Mouse (Mus musculus) CH12.LX (cell line): ENCODE results near the gene Afg3l1. TPM values are rescaled to one million over a fixed set of nuclear protein-coding genes. Genes with fewer than 3 reads are reported as not detected.
"Not testable (repeated sequence)": the region's sequence is repeated elsewhere in the genome, so short reads cannot be mapped to it uniquely, and the experiment has no call there.

Experiments
- DNase-seq: peaks from one replicate; pipeline ENCODE4 v3.0.0-alpha.2; 2013; ENCODE audit errors: extremely low read depth
- H3K27ac ChIP-seq: 2 replicates; pipeline ENCODE4 v1.5.1; 2012; ENCODE audit warnings: low read depth, mild to moderate bottlenecking, control low read depth, moderate library complexity; ENCODE audit not compliant: insufficient read depth
- H3K27me3 ChIP-seq: replicated peaks from 2 replicates; pipeline ENCODE3; 2012; ENCODE audit warnings: inconsistent platforms
- H3K36me3 ChIP-seq, 2 experiments: replicated peaks in 1 of 2; 2 replicates each; pipeline versions ENCODE3 to v1.6.1; 2012; ENCODE audit warnings: inconsistent platforms in 1 of 2, low read length in 1 of 2, mild to moderate bottlenecking in 1 of 2, mixed read lengths in 1 of 2, moderate library complexity in 1 of 2; ENCODE audit not compliant: control insufficient read depth in 1 of 2, insufficient read depth in 1 of 2
- H3K4me1 ChIP-seq, 2 experiments: 2 replicates each; pipeline ENCODE4 v1.6.1; 2012; ENCODE audit warnings: inconsistent platforms in 1 of 2, moderate library complexity in 1 of 2; ENCODE audit not compliant: insufficient read depth in 2 of 2, control insufficient read depth in 1 of 2
- H3K4me2 ChIP-seq: 2 replicates; pipeline ENCODE4 v1.6.1; 2012; ENCODE audit warnings: low read depth, mild to moderate bottlenecking, control low read depth; ENCODE audit not compliant: poor library complexity, insufficient read depth, severe bottlenecking
- H3K4me3 ChIP-seq, 3 experiments: fragments of 150-350 bp in 1 of 3; sonication (generic) in 1 of 3; replicated peaks in 1 of 3; 2 replicates each; pipeline versions ENCODE3 to v1.5.1; 2011 to 2012; ENCODE audit warnings: low read depth in 2 of 3, low read length in 2 of 3, mild to moderate bottlenecking in 2 of 3, moderate library complexity in 2 of 3, control low read depth in 1 of 3, improper control_type of control experiment in 1 of 3, inconsistent platforms in 1 of 3, mixed read lengths in 1 of 3; ENCODE audit not compliant: poor library complexity in 1 of 3
- H3K79me2 ChIP-seq: replicated peaks from 2 replicates; pipeline ENCODE4 v1.6.1; 2012; ENCODE audit warnings: mild to moderate bottlenecking, moderate library complexity; ENCODE audit not compliant: control insufficient read depth, poor library complexity, insufficient read depth, severe bottlenecking; ENCODE audit errors: extremely low read depth
- H3K9ac ChIP-seq: 2 replicates; pipeline ENCODE4 v1.6.1; 2012; ENCODE audit warnings: low read depth, mild to moderate bottlenecking, control low read depth, moderate library complexity; ENCODE audit not compliant: insufficient read depth
- H3K9me3 ChIP-seq: replicated peaks from 2 replicates; pipeline ENCODE3; 2012; ENCODE audit warnings: low read length, inconsistent platforms, mixed read lengths
- BHLHE40 ChIP-seq: IDR thresholded peaks from 2 replicates; pipeline ENCODE4 v1.6.1; 2011; ENCODE audit warnings: mild to moderate bottlenecking, low read depth, low read length, improper control_type of control experiment
- CHD1 ChIP-seq: IDR thresholded peaks from 2 replicates; pipeline ENCODE4 v1.6.1; 2012; ENCODE audit warnings: low read depth, low read length, improper control_type of control experiment, inconsistent platforms
- E2F4 ChIP-seq: IDR thresholded peaks from 2 replicates; pipeline ENCODE4 v1.6.1; 2011; ENCODE audit warnings: low read depth, low read length, improper control_type of control experiment; ENCODE audit not compliant: insufficient replicate concordance
- ETS1 ChIP-seq: conservative IDR thresholded peaks from 2 replicates; pipeline ENCODE4 v1.6.1; 2012; ENCODE audit warnings: low read depth, mild to moderate bottlenecking, inconsistent platforms, low read length, improper control_type of control experiment, moderate library complexity
- GABPA ChIP-seq: IDR thresholded peaks from 2 replicates; pipeline ENCODE4 v1.6.1; 2012; ENCODE audit warnings: low read depth, low read length, improper control_type of control experiment, inconsistent platforms; ENCODE audit not compliant: insufficient replicate concordance
- MAX ChIP-seq: IDR thresholded peaks from 2 replicates; pipeline ENCODE4 v1.6.1; 2011; ENCODE audit warnings: low read length, improper control_type of control experiment
- MAZ ChIP-seq: IDR thresholded peaks from 2 replicates; pipeline ENCODE4 v1.6.1; 2012; ENCODE audit warnings: low read depth, mild to moderate bottlenecking, inconsistent platforms, low read length, improper control_type of control experiment, moderate library complexity
- MEF2A ChIP-seq: IDR thresholded peaks from 2 replicates; pipeline ENCODE4 v1.6.1; 2014; ENCODE audit warnings: low read depth, mild to moderate bottlenecking, inconsistent platforms, low read length, improper control_type of control experiment, borderline replicate concordance
- NELFE ChIP-seq: IDR thresholded peaks from 2 replicates; pipeline ENCODE4 v1.6.1; 2011; ENCODE audit warnings: low read depth, low read length, improper control_type of control experiment
- NRF1 ChIP-seq: IDR thresholded peaks from 2 replicates; pipeline ENCODE4 v1.6.1; 2014; ENCODE audit warnings: low read depth, mild to moderate bottlenecking, inconsistent platforms, low read length, improper control_type of control experiment, moderate library complexity
- PAX5 ChIP-seq: IDR thresholded peaks from 2 replicates; pipeline ENCODE4 v1.6.1; 2012; ENCODE audit warnings: low read length, inconsistent platforms, mixed read lengths
- POLR2AphosphoS2 ChIP-seq: IDR thresholded peaks from 2 replicates; pipeline ENCODE4 v1.6.1; 2011; ENCODE audit warnings: low read depth, low read length, improper control_type of control experiment
- RAD21 ChIP-seq: IDR thresholded peaks from 2 replicates; pipeline ENCODE4 v1.6.1; 2011; ENCODE audit warnings: low read depth, mild to moderate bottlenecking, low read length, improper control_type of control experiment, moderate library complexity
- RCOR1 ChIP-seq: conservative IDR thresholded peaks from 2 replicates; pipeline ENCODE4 v1.6.1; 2012; ENCODE audit warnings: low read depth, mild to moderate bottlenecking, inconsistent platforms, low read length, improper control_type of control experiment
- SIN3A ChIP-seq: IDR thresholded peaks from 2 replicates; pipeline ENCODE4 v1.6.1; 2012; ENCODE audit warnings: low read length, improper control_type of control experiment, inconsistent platforms
- TBP ChIP-seq: conservative IDR thresholded peaks from 2 replicates; pipeline ENCODE4 v1.6.1; 2011; ENCODE audit warnings: low read depth, low read length, improper control_type of control experiment
- TCF12 ChIP-seq: IDR thresholded peaks from 2 replicates; pipeline ENCODE4 v1.6.1; 2014; ENCODE audit warnings: low read depth, mild to moderate bottlenecking, inconsistent platforms, low read length, improper control_type of control experiment
- ZMIZ1 ChIP-seq: IDR thresholded peaks from 2 replicates; pipeline ENCODE4 v1.6.1; 2012; ENCODE audit warnings: low read depth, mild to moderate bottlenecking, inconsistent platforms, low read length, improper control_type of control experiment
- ZNF384 ChIP-seq: IDR thresholded peaks from 2 replicates; pipeline ENCODE4 v1.6.1; 2012; ENCODE audit warnings: low read depth, low read length, improper control_type of control experiment, inconsistent platforms
- dilution Hi-C: fragments of 300-500 bp; cut with MboI; formaldehyde crosslinking; loops from 2 replicates; pipeline ENCODE4 v1.14.3; 2020; ENCODE audit warnings: low sequenced_read_pairs; ENCODE audit not compliant: extremely low pct_unique_long_range_greater_than_20kb, extremely low pct_ligation_motif_present
- in situ Hi-C: fragments of 300-500 bp; cut with MboI; formaldehyde crosslinking; loops from 3 replicates; pipeline ENCODE4 v1.14.3; 2019; ENCODE audit warnings: low sequenced_read_pairs, low pct_ligation_motif_present, low pct_unique_long_range_greater_than_20kb, mixed read lengths
- polyA plus RNA-seq: library from polyadenylated mRNA; unstranded; fragments of >175 nt; gene quantifications from 2 replicates; pipeline ENCODE4 v1.2.1, GENCODE M21; 2012; ENCODE audit warnings: low read depth; ENCODE audit not compliant: insufficient read length
- total RNA-seq, 2 experiments: library from RNA; depleted of rRNA; stranded (reverse); fragments of 300-350 nt in 1 of 2; fragments of >200 nt in 1 of 2; gene quantifications; 2 replicates each; pipeline ENCODE4 v1.2.3; 2012 to 2014

Afg3l1 gene
- total and polyA plus RNA-seq, 3 experiments, result 20.3 to 47.6 (median 36.0) TPM

DNA sequence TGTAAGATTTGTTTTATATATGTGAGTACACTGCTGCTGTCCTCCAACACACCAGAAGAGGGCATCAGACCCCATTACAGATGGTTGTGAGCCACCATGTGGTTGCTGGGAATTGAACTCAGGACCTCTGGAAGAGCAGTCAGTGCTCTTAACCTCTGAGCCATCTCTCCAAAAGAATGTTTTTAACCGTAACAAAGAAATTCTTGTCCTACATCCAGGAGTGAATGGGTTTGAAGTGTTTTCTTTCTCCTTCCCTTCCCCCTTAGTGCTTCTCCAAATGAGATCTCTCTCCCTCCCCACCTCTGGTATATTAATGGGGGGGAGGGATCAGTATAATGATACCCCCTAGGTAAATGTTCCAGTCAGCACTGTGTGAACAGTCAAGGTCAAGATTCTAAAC lies 42.3 kb downstream of the Afg3l1 start:
- H3K9me3 ChIP-seq, in situ Hi-C loops, H3K4me3 ChIP-seq, H3K9ac ChIP-seq, dilution Hi-C loops, H3K27ac ChIP-seq, H3K79me2 ChIP-seq, DNase-seq, H3K4me2 ChIP-seq: not testable (repeated sequence)
- Histone ChIP-seq H3K4me1 (peaks cover 6 to 17% of the 10 kb centered on the region in 2 experiments), H3K27me3 (peaks cover 25% of the 10 kb centered on the region), H3K36me3 (peaks cover 29 to 43% of the 10 kb centered on the region in 2 experiments)
- 0 out of 2 replicates have a peak, but pooled peaks have one; percentile 52 for TF ChIP-seq TBP

DNA sequence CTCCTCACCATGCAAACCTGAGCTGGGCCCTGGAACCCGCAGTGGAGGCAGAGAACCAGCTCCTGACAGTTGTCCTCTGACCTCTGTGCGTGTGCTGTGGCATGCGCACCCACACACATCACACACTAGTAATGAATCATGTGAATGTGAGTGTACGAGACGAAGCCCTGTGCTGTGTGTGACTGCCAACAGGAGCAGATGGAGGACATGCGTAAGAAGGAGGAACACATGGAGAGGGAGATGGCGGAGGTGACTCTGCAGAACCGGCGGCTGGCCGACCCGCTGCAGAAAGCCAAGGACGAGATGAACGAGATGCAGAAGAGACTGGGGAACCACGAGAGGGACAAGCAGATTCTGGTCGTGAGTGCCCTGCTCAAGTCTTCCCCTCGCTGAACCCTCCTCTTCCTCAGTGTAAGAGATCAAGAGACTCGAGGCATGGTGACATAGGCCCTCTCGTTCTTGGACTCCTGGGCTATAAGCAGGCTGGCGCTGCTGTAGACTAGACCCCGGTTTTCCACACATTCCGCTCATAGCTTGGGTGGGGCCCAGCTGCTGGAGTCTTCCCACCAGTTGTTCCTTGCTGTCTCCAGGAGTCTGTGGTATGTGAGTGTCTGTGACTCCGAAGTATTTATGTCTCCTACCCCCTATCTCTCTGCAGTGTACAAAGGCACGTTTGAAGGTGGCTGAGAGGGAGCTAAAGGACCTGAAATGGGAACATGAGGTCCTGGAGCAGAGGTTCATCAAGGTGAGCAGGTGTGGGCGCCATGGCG lies 50.2 kb downstream of the Afg3l1 start:
- dilution Hi-C loops, result no loop called here
- TF ChIP-seq ZMIZ1, result no peak
- TF ChIP-seq NRF1, result no peak
- TF ChIP-seq RAD21, result no peak
- no peak for TF ChIP-seq NELFE
- no peak for TF ChIP-seq BHLHE40
- no peak for TF ChIP-seq SIN3A
- TF ChIP-seq CHD1, result no peak
- TF ChIP-seq POLR2AphosphoS2, result no peak
- TF ChIP-seq MAX, result no peak
- TF ChIP-seq MEF2A, result no peak
- TF ChIP-seq MAZ, result no peak
- no peak for TF ChIP-seq ETS1
- no peak for TF ChIP-seq GABPA
- no peak for TF ChIP-seq RCOR1
- TF ChIP-seq ZNF384, result no peak
- TF ChIP-seq E2F4, result no peak
- TF ChIP-seq PAX5, result no peak
- no peak for TF ChIP-seq TCF12
- H3K27me3 ChIP-seq, result no peaks in the 10 kb centered on the region
- no peak overlapping the region for H3K4me3 ChIP-seq
- no peak overlapping the region for H3K9ac ChIP-seq
- H3K36me3 ChIP-seq, result peaks cover 86 to 96% of the 10 kb centered on the region in 2 experiments
- H3K4me2 ChIP-seq, result no peak overlapping the region
- in situ Hi-C loops, result no loop called here
- no peaks in the 10 kb centered on the region for H3K79me2 ChIP-seq
- no peak for DNase-seq
- H3K27ac ChIP-seq, result no peak overlapping the region
- no peaks in the 10 kb centered on the region for H3K9me3 ChIP-seq
- no peaks in the 10 kb centered on the region for H3K4me1 ChIP-seq
